Comparison of ENCODE assay signal across 8 mouse cellular contexts in genomic region chrX:143080458-143081336, GRCm38 (mm10). TPM values are rescaled to one million over a fixed set of nuclear protein-coding genes. Genes with fewer than 3 reads are reported as not detected.
A peak's percentile ranks its signal among the peaks of the same experiment; 100 is the strongest.
DNase-seq lines count a peak whose midpoint lies in the region; ATAC-seq lines count a peak whose summit lies in the region.

No protein-coding gene starts in this region.

- 0 out of 2 replicates have a peak overlapping the region, but pooled peaks have one; percentile 5 for H3K4me3 ChIP-seq in liver, embryonic 11.5 days (ENCODE audit: low read depth, low read length)
- peak overlapping the region; percentile 22 for H3K4me3 ChIP-seq in embryonic facial prominence, embryonic 15.5 days (replicated peaks)
- H3K4me3 ChIP-seq in hindbrain, embryonic 10.5 days = peak overlapping the region; percentile 45
- peak overlapping the region; percentile 34 for H3K4me3 ChIP-seq in midbrain, embryonic 13.5 days (replicated peaks)

- H3K4me1 ChIP-seq in liver, embryonic 11.5 days (replicated peaks; ENCODE audit: control insufficient read depth, insufficient read depth, low read length) = no peaks in the 10 kb centered on the region
- H3K4me1 ChIP-seq in embryonic facial prominence, embryonic 15.5 days = peaks cover 7% of the 10 kb centered on the region; the same call in 1 of the 2 replicates
- H3K4me1 ChIP-seq in hindbrain, embryonic 10.5 days (replicated peaks) = 0 out of 2 replicates have a peak, but pooled peaks cover 8% of the 10 kb centered on the region
- 0 out of 2 replicates have a peak, but pooled peaks cover 3% of the 10 kb centered on the region for H3K4me1 ChIP-seq in midbrain, embryonic 13.5 days (replicated peaks)

- no peaks in the 10 kb centered on the region for H3K9me3 ChIP-seq in liver, embryonic 11.5 days (ENCODE audit: control insufficient read depth, low read length)
- no peaks in the 10 kb centered on the region for H3K9me3 ChIP-seq in embryonic facial prominence, embryonic 15.5 days (replicated peaks)
- H3K9me3 ChIP-seq in hindbrain, embryonic 10.5 days = no peaks in the 10 kb centered on the region
- no peaks in the 10 kb centered on the region for H3K9me3 ChIP-seq in midbrain, embryonic 13.5 days

- 24% methylated on average over 23 of the region's 23 CpGs for WGBS in liver, embryonic 11.5 days
- 18% methylated on average over 23 of the region's 23 CpGs for WGBS in embryonic facial prominence, embryonic 15.5 days
- WGBS in hindbrain, embryonic 10.5 days = 17% methylated on average over 23 of the region's 23 CpGs
- 30% methylated on average over 23 of the region's 23 CpGs for WGBS in midbrain, embryonic 13.5 days

- no peak overlapping the region for H3K9ac ChIP-seq in liver, embryonic 11.5 days (ENCODE audit: low read depth, low read length)
- no peak overlapping the region for H3K9ac ChIP-seq in embryonic facial prominence, embryonic 15.5 days
- H3K9ac ChIP-seq in midbrain, embryonic 13.5 days (replicated peaks) = peak overlapping the region; percentile 36; the same call in 1 of the 2 replicates

- H3K36me3 ChIP-seq in liver, embryonic 11.5 days (ENCODE audit: control insufficient read depth, insufficient read depth, low read length) = no peaks in the 10 kb centered on the region
- no peaks in the 10 kb centered on the region for H3K36me3 ChIP-seq in embryonic facial prominence, embryonic 15.5 days
- no peaks in the 10 kb centered on the region for H3K36me3 ChIP-seq in hindbrain, embryonic 10.5 days
- H3K36me3 ChIP-seq in midbrain, embryonic 13.5 days = no peaks in the 10 kb centered on the region

- no peak overlapping the region for H3K27ac ChIP-seq in liver, embryonic 11.5 days (ENCODE audit: low read depth, low read length)
- peak overlapping the region; percentile 82 for H3K27ac ChIP-seq in embryonic facial prominence, embryonic 15.5 days (replicated peaks)
- peak overlapping the region; percentile 53; the same call in 1 of the 2 replicates for H3K27ac ChIP-seq in hindbrain, embryonic 10.5 days
- H3K27ac ChIP-seq in midbrain, embryonic 13.5 days = no peak overlapping the region

- DNase-seq in liver, embryonic 11.5 days (ENCODE audit: low spot score) = no peak
- no peak for DNase-seq in liver
- DNase-seq in hindbrain, embryonic 10.5 days (ENCODE audit: low spot score) = peak; percentile 41
- DNase-seq in urinary bladder, postnatal 36 days (ENCODE audit: low spot score in 2 of 2) = no peak
- DNase-seq in cerebellum, adult 8-10 months = no peak
- DNase-seq in left cerebral cortex, adult 11 months (ENCODE audit: low spot score) = no peak

- H3K4me2 ChIP-seq in liver, embryonic 11.5 days = peak overlapping the region; percentile 42
- H3K4me2 ChIP-seq in embryonic facial prominence, embryonic 15.5 days (replicated peaks) = peak overlapping the region; percentile 49
- H3K4me2 ChIP-seq in midbrain, embryonic 13.5 days (replicated peaks) = peak overlapping the region; percentile 57

- peaks cover 47% of the 10 kb centered on the region for H3K27me3 ChIP-seq in liver, embryonic 11.5 days (replicated peaks; ENCODE audit: control insufficient read depth, insufficient read depth, low read length)
- H3K27me3 ChIP-seq in embryonic facial prominence, embryonic 15.5 days = peaks cover 16% of the 10 kb centered on the region
- peaks cover 87% of the 10 kb centered on the region for H3K27me3 ChIP-seq in hindbrain, embryonic 10.5 days (ENCODE audit: insufficient read depth, poor library complexity, severe bottlenecking)
- peaks cover 60% of the 10 kb centered on the region for H3K27me3 ChIP-seq in midbrain, embryonic 13.5 days

- no peak for ATAC-seq in liver, embryonic 11.5 days (replicated peaks; ENCODE audit: low FRiP score)
- peak; percentile 87 for ATAC-seq in embryonic facial prominence, embryonic 15.5 days (ENCODE audit: insufficient number of reproducible peaks, low FRiP score, low TSS enrichment, low read depth)
- peak; percentile 86 for ATAC-seq in midbrain, embryonic 13.5 days

RNA-seq across cellular contexts. Expression of gene Rtl9, which starts 18.7 kb away (rescaled TPM):
- 0.07 and 0.21 TPM in 2 replicates for polyA plus RNA-seq in liver, embryonic 11.5 days (2014; fragmentation: Nextera tagmentation; extraction: Ambion mirVana)
- 1.8 and 2.1 TPM in 2 replicates for polyA plus RNA-seq in embryonic facial prominence, embryonic 15.5 days (2015; fragmentation: Nextera tagmentation; extraction: Ambion mirVana)
- polyA plus RNA-seq in hindbrain, embryonic 10.5 days (2016; fragmentation: Nextera tagmentation; extraction: Ambion mirVana) = 0.12 and 0.17 TPM in 2 replicates
- polyA plus RNA-seq in midbrain, embryonic 13.5 days (2015; fragmentation: Nextera tagmentation; extraction: Ambion mirVana) = 0.34 and 0.35 TPM in 2 replicates

Comparison
In these comparisons a context has a peak if more than half of its experiments do, and no peak if none do; other contexts are left out.
1. H3K27ac ChIP-seq: peak in embryonic facial prominence, embryonic 15.5 days (single experiment) and hindbrain, embryonic 10.5 days (single experiment); none in liver, embryonic 11.5 days (single experiment) and midbrain, embryonic 13.5 days (single experiment).
2. Peak in every context shown above with its lines, with median percentiles within 50 percentile points of each other: H3K4me2 ChIP-seq and H3K4me3 ChIP-seq.